Mouse (Mus musculus): ENCODE data around the gene Snrpb. TPM values are rescaled to one million over a fixed set of nuclear protein-coding genes. Genes with fewer than 3 reads are reported as not detected.

Snrpb gene
- total and polyA plus RNA-seq, 3 experiments: 590 to 1,572 (median 810) TPM

GRCm38 (mm10) chr2:130143011-130143410 lies 36.2 kb downstream of the Snrpb start:
- Histone ChIP-seq H3K36me3 (ENCODE audit: control insufficient read depth in 1 of 2, insufficient read depth in 2 of 2, low read length in 2 of 2) (no peaks in the 10 kb centered on the region), H3K27ac (ENCODE audit: control insufficient read depth, low read depth, low read length) (no peak overlapping the region), H3K9ac (ENCODE audit: control insufficient read depth, low read depth, low read length, poor library complexity, severe bottlenecking) (no peak overlapping the region), H3K4me3 (ENCODE audit: control insufficient read depth in 1 of 2, insufficient read depth in 1 of 2, low read depth in 2 of 2, low read length in 2 of 2) (no peak overlapping the region), H3K79me2 (ENCODE audit: control insufficient read depth, insufficient read depth, low read length, poor library complexity) (no peaks in the 10 kb centered on the region), H3K4me1 (ENCODE audit: control insufficient read depth in 1 of 2, insufficient read depth in 2 of 2, low read length in 2 of 2) (no peaks in the 10 kb centered on the region), H3K9me3 (replicated peaks; ENCODE audit: insufficient read depth, low read length) (no peaks in the 10 kb centered on the region), H3K27me3 (ENCODE audit: control insufficient read depth in 1 of 2, insufficient read depth in 2 of 2, low read length in 2 of 2) (peaks cover 0 to 1% of the 10 kb centered on the region in 2 experiments; a peak in 3 of 4 replicates)
- TF ChIP-seq ZNF384 (IDR thresholded peaks at IDR 0.05; ENCODE audit: low read depth, low read length) (no peak), TAL1 (IDR thresholded peaks at IDR 0.05; ENCODE audit: low read length) (no peak), NRF1 (IDR thresholded peaks at IDR 0.05; ENCODE audit: insufficient read depth, low read depth, low read length, poor library complexity, severe bottlenecking) (no peak)
- DNase-seq (ENCODE audit: low read depth, low spot score): no peak

- H3K9ac ChIP-seq (ENCODE audit: control insufficient read depth, low read depth, low read length, poor library complexity, severe bottlenecking): no peak overlapping the region
- H3K36me3 ChIP-seq (ENCODE audit: control insufficient read depth in 1 of 2, insufficient read depth in 2 of 2, low read length in 2 of 2): no peaks in the 10 kb centered on the region
- DNase-seq (ENCODE audit: low read depth, low spot score): peak; percentile 44
- no peaks in the 10 kb centered on the region for H3K9me3 ChIP-seq (replicated peaks; ENCODE audit: insufficient read depth, low read length)
- no peak overlapping the region for H3K4me3 ChIP-seq (ENCODE audit: control insufficient read depth in 1 of 2, insufficient read depth in 1 of 2, low read depth in 2 of 2, low read length in 2 of 2)
- peaks cover 6 to 20% of the 10 kb centered on the region in 2 experiments for H3K27me3 ChIP-seq (ENCODE audit: control insufficient read depth in 1 of 2, insufficient read depth in 2 of 2, low read length in 2 of 2)
- no peak for TF ChIP-seq TCF12 (IDR thresholded peaks at IDR 0.05; ENCODE audit: low read depth, low read length)
- no peak for TF ChIP-seq SIN3A (IDR thresholded peaks at IDR 0.05; ENCODE audit: low read length)
- no peak for TF ChIP-seq MAFK (IDR thresholded peaks at IDR 0.05; ENCODE audit: borderline replicate concordance, low read depth, low read length)
- TF ChIP-seq JUND (IDR thresholded peaks at IDR 0.05; ENCODE audit: low read depth, low read length): no peak
- no peak for TF ChIP-seq ZC3H11A (IDR thresholded peaks at IDR 0.05; ENCODE audit: low read depth, low read length)
- no peak for TF ChIP-seq GABPA (IDR thresholded peaks at IDR 0.05; ENCODE audit: low read depth, low read length)
- no peak for TF ChIP-seq MYB (IDR thresholded peaks at IDR 0.05; ENCODE audit: low read depth, low read length)
- no peak overlapping the region for H3K27ac ChIP-seq (ENCODE audit: control insufficient read depth, low read depth, low read length)
- no peaks in the 10 kb centered on the region for H3K4me1 ChIP-seq (ENCODE audit: control insufficient read depth in 1 of 2, insufficient read depth in 2 of 2, low read length in 2 of 2)
- H3K79me2 ChIP-seq (ENCODE audit: control insufficient read depth, insufficient read depth, low read length, poor library complexity): no peaks in the 10 kb centered on the region
Measured at GRCm38 (mm10) chr2:130129687-130130086, 49.5 kb downstream of the Snrpb start.

- DNase-seq (ENCODE audit: low read depth, low spot score): no peak
- no peaks in the 10 kb centered on the region for H3K79me2 ChIP-seq (ENCODE audit: control insufficient read depth, insufficient read depth, low read length, poor library complexity)
- H3K4me3 ChIP-seq (ENCODE audit: control insufficient read depth in 1 of 2, insufficient read depth in 1 of 2, low read depth in 2 of 2, low read length in 2 of 2): no peak overlapping the region
- no peak overlapping the region for H3K27ac ChIP-seq (ENCODE audit: control insufficient read depth, low read depth, low read length)
- no peaks in the 10 kb centered on the region for H3K9me3 ChIP-seq (replicated peaks; ENCODE audit: insufficient read depth, low read length)
- no peak overlapping the region for H3K9ac ChIP-seq (ENCODE audit: control insufficient read depth, low read depth, low read length, poor library complexity, severe bottlenecking)
- peaks cover 3 to 10% of the 10 kb centered on the region in 2 experiments for H3K27me3 ChIP-seq (ENCODE audit: control insufficient read depth in 1 of 2, insufficient read depth in 2 of 2, low read length in 2 of 2)
- H3K36me3 ChIP-seq (ENCODE audit: control insufficient read depth in 1 of 2, insufficient read depth in 2 of 2, low read length in 2 of 2): no peaks in the 10 kb centered on the region
- no peak for TF ChIP-seq MYC (IDR thresholded peaks at IDR 0.05; ENCODE audit: low read depth, low read length)
- no peak for TF ChIP-seq TBP (IDR thresholded peaks at IDR 0.05; ENCODE audit: low read depth, low read length)
- TF ChIP-seq GABPA (IDR thresholded peaks at IDR 0.05; ENCODE audit: low read depth, low read length): no peak
- TF ChIP-seq MAFK (IDR thresholded peaks at IDR 0.05; ENCODE audit: borderline replicate concordance, low read depth, low read length): no peak
- TF ChIP-seq E2F4 (IDR thresholded peaks at IDR 0.05; ENCODE audit: borderline replicate concordance, low read depth, low read length): no peak
- TF ChIP-seq SMC3 (IDR thresholded peaks at IDR 0.05; ENCODE audit: low read depth, low read length): no peak
- no peaks in the 10 kb centered on the region for H3K4me1 ChIP-seq (ENCODE audit: control insufficient read depth in 1 of 2, insufficient read depth in 2 of 2, low read length in 2 of 2)
Measured at GRCm38 (mm10) chr2:130126073-130126472, 53.1 kb downstream of the Snrpb start.
